Comparison of ENCODE assay signal across 16 mouse cellular contexts in genomic region chr5:134279371-134279770, GRCm38 (mm10).
"Had no signal": no experiment of that assay in that cellular context is flagged by ENCODE, and none has a peak within 500 bp of the region (broad histone marks: within the 10 kb centered on the region; RNA-seq: fewer than 3 reads in every experiment).

No protein-coding gene starts in this region.

- H3K9me3 ChIP-seq: lung, embryonic 15.5 days; megakaryocyte, embryonic 14.5 days; midbrain, embryonic 13.5 days; midbrain, embryonic 15.5 days; neural tube, embryonic 12.5 days; stomach, embryonic 15.5 days had no signal

- H3K4me3 ChIP-seq: lung, embryonic 15.5 days; megakaryocyte, embryonic 14.5 days; midbrain, embryonic 13.5 days; midbrain, embryonic 15.5 days; neural tube, embryonic 12.5 days; stomach, embryonic 15.5 days had no signal

- H3K4me1 ChIP-seq: lung, embryonic 15.5 days; midbrain, embryonic 13.5 days; midbrain, embryonic 15.5 days; neural tube, embryonic 12.5 days; stomach, embryonic 15.5 days had no signal

- ATAC-seq: lung, postnatal 0 days; midbrain, embryonic 13.5 days; midbrain, embryonic 15.5 days had no signal

- H3K27me3 ChIP-seq: lung, embryonic 15.5 days; megakaryocyte, embryonic 14.5 days; midbrain, embryonic 13.5 days; midbrain, embryonic 15.5 days; neural tube, embryonic 12.5 days; stomach, embryonic 15.5 days had no signal

- H3K27ac ChIP-seq: lung, embryonic 15.5 days; macrophage; midbrain, embryonic 13.5 days; midbrain, embryonic 15.5 days; neural tube, embryonic 12.5 days; stomach, embryonic 15.5 days; stomach, postnatal 0 days had no signal

- DNase-seq: lung, postnatal 14 days; lung, postnatal 36 days; right cerebral cortex, postnatal 14 days; thymus, adult 2 months; thymus, postnatal 25 days; thymus, postnatal 4 days had no signal

- H3K9ac ChIP-seq: lung, embryonic 15.5 days; midbrain, embryonic 13.5 days; midbrain, embryonic 15.5 days; neural tube, embryonic 12.5 days; stomach, embryonic 15.5 days had no signal

- H3K4me2 ChIP-seq: lung, embryonic 15.5 days; midbrain, embryonic 11.5 days; midbrain, embryonic 13.5 days; midbrain, embryonic 15.5 days; neural tube, embryonic 12.5 days; stomach, embryonic 15.5 days had no signal
